Mouse (Mus musculus) T-cell, adult 2 months (primary cell): ENCODE results near the gene Noc3l.
A peak's percentile ranks its signal among the peaks of the same experiment; 100 is the strongest.

Source experiments
- DNase-seq: peaks from one replicate; pipeline ENCODE4 v3.0.0; 2022; ENCODE audit warnings: low spot score

The Noc3l gene

GRCm38 (mm10) chr19:38818766-38819426, at the start of gene Noc3l:
TSS of gene Noc3l (minus strand) at chr19:38819237.
- peak; percentile 90 for DNase-seq

GRCm38 (mm10) chr19:38862523-38862922, 43.5 kb upstream of the Noc3l start:
- DNase-seq, result no peak

- DNase-seq, result no peak
These were observed 39.2 kb upstream of the Noc3l start for GRCm38 (mm10) chr19:38858224-38858623.

GRCm38 (mm10) chr19:38846373-38846772, 27.3 kb upstream of the Noc3l start:
- no peak for DNase-seq

GRCm38 (mm10) chr19:38844817-38845216, 25.8 kb upstream of the Noc3l start:
- no peak for DNase-seq

- peak; percentile 21 for DNase-seq
These were observed 18.2 kb upstream of the Noc3l start for GRCm38 (mm10) chr19:38837171-38837641.

- peak; percentile 80 for DNase-seq
These were observed 17.6 kb upstream of the Noc3l start, which contains the start of gene Tbc1d12 for GRCm38 (mm10) chr19:38836438-38837170. TSS of gene Tbc1d12 (plus strand) at chr19:38836579.

- DNase-seq, result no peak
These were observed 17.0 kb upstream of the Noc3l start for GRCm38 (mm10) chr19:38836084-38836437.

GRCm38 (mm10) chr19:38833224-38833623, 14.2 kb upstream of the Noc3l start:
- no peak for DNase-seq

- DNase-seq, result no peak
These were observed 1.3 kb upstream of the Noc3l start for GRCm38 (mm10) chr19:38820186-38820804.

- DNase-seq, result no peak
These were observed 378 bp upstream of the Noc3l start for GRCm38 (mm10) chr19:38819427-38819802.

- DNase-seq, result no peak
These were observed 846 bp downstream of the Noc3l start for GRCm38 (mm10) chr19:38818191-38818590.

- DNase-seq, result no peak
These were observed 20.2 kb downstream of the Noc3l start for GRCm38 (mm10) chr19:38798801-38799200.

GRCm38 (mm10) chr19:38798291-38798690, 20.7 kb downstream of the Noc3l start:
- no peak for DNase-seq

- DNase-seq, result no peak
These were observed 22.5 kb downstream of the Noc3l start for GRCm38 (mm10) chr19:38796546-38796945.

- no peak for DNase-seq
These were observed 25.4 kb downstream of the Noc3l start for GRCm38 (mm10) chr19:38793563-38794045.

- no peak for DNase-seq
These were observed 31.3 kb downstream of the Noc3l start for GRCm38 (mm10) chr19:38787756-38788155.

GRCm38 (mm10) chr19:38783542-38783941, 35.5 kb downstream of the Noc3l start:
- no peak for DNase-seq

- no peak for DNase-seq
These were observed 40.2 kb downstream of the Noc3l start for GRCm38 (mm10) chr19:38778805-38779204.

GRCm38 (mm10) chr19:38775548-38775947, 43.5 kb downstream of the Noc3l start:
- no peak for DNase-seq

GRCm38 (mm10) chr19:38766306-38766705, 52.7 kb downstream of the Noc3l start:
- no peak for DNase-seq

- no peak for DNase-seq
These were observed 58.6 kb downstream of the Noc3l start for GRCm38 (mm10) chr19:38760441-38760840.
